Comparison of ENCODE assay signal across 8 mouse cellular contexts in the genomic region with DNA sequence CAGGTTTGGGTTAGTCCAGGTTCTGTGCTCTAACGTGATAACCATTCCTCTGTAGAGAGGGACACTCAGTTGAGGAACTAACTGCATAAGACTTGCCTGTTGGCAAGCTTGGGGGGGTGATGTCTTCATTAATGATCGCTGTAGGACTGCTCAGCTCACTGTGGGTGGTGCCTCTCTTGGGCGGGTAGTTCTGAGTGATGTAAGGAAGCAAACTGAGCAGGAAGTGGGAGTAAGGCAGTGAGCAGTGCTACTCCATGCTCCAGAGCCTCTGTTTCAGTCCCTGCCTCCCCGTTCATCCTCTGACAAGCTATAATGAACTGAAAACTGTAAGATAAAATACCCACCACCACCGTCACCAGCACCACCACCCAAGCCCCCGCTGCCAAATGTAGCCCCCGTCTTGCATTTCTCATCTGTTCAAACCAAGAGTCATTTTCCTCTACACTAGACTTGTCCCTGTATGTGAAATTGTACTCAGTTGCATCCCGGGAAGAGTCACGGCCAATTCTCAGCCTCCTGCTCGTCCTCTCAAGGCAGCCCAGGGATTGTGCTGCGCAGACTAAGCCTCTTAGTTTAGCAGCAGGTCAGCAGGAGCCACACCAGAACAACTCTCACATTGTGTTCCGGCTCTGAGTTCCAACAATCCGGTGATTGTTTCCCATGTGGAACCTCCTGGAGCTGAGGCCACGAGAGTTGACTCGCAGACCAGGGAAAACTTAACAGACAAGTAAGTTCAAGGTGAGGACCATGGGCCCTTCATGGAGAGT. TPM values are rescaled to one million over a fixed set of nuclear protein-coding genes. Genes with fewer than 3 reads are reported as not detected.
A peak's percentile ranks its signal among the peaks of the same experiment; 100 is the strongest.
DNase-seq lines count a peak whose midpoint lies in the region; ATAC-seq lines count a peak whose summit lies in the region.

No protein-coding gene starts in this region.

- H3K4me3 ChIP-seq in kidney, embryonic 16.5 days (ENCODE audit: low read length), result no peak overlapping the region
- no peak overlapping the region for H3K4me3 ChIP-seq in heart, embryonic 10.5 days

- DNase-seq in kidney, adult 18-20 months, result no peak
- no peak for DNase-seq in heart, embryonic 10.5 days (ENCODE audit: low spot score)
- no peak for DNase-seq in thymus, postnatal 36 days
- no peak for DNase-seq in left cerebral cortex, adult 18-20 months (ENCODE audit: low spot score in 2 of 2)
- DNase-seq in lung, adult 18-20 months, result no peak

- no peak overlapping the region for H3K9ac ChIP-seq in kidney, embryonic 16.5 days (replicated peaks; ENCODE audit: low read length)

- no peaks in the 10 kb centered on the region for H3K36me3 ChIP-seq in kidney, embryonic 16.5 days (ENCODE audit: insufficient read depth, low read length)
- H3K36me3 ChIP-seq in heart, embryonic 10.5 days, result no peaks in the 10 kb centered on the region

- H3K27me3 ChIP-seq in kidney, embryonic 16.5 days (ENCODE audit: insufficient read depth, low read length), result no peaks in the 10 kb centered on the region
- no peaks in the 10 kb centered on the region for H3K27me3 ChIP-seq in heart, embryonic 10.5 days (ENCODE audit: insufficient read depth, poor library complexity, severe bottlenecking)

- H3K4me2 ChIP-seq in kidney, embryonic 16.5 days (replicated peaks; ENCODE audit: low read depth, low read length), result no peak overlapping the region

- H3K27ac ChIP-seq in kidney, embryonic 16.5 days (ENCODE audit: low read length), result peak overlapping the region; percentile 44
- H3K27ac ChIP-seq in heart, embryonic 10.5 days, result peak overlapping the region; percentile 59

- 56% methylated on average over 15 of the region's 15 CpGs for WGBS in kidney, embryonic 16.5 days
- 44% methylated on average over 15 of the region's 15 CpGs for WGBS in heart, embryonic 10.5 days

- H3K4me1 ChIP-seq in kidney, embryonic 16.5 days (ENCODE audit: insufficient read depth, low read length), result peaks cover 24% of the 10 kb centered on the region
- peaks cover 30% of the 10 kb centered on the region for H3K4me1 ChIP-seq in heart, embryonic 10.5 days

- H3K9me3 ChIP-seq in kidney, embryonic 16.5 days (ENCODE audit: low read length), result no peaks in the 10 kb centered on the region
- no peaks in the 10 kb centered on the region for H3K9me3 ChIP-seq in heart, embryonic 10.5 days

- peak; percentile 91 for ATAC-seq in kidney, embryonic 16.5 days (ENCODE audit: low FRiP score, low TSS enrichment)
- ATAC-seq in common myeloid progenitor, adult 5-6 weeks (replicated peaks; ENCODE audit: low read depth, poor library complexity, severe bottlenecking), result 0 out of 2 replicates have a peak, but pooled peaks have one; percentile 22
- ATAC-seq in megakaryocyte progenitor cell, adult 5-6 weeks (replicated peaks; ENCODE audit: poor library complexity), result peak; percentile 26; the same call in 1 of the 2 replicates

RNA-seq across cellular contexts. Expression of a gene that starts 46.9 kb away (rescaled TPM):
- polyA plus RNA-seq in kidney, embryonic 16.5 days (2015; fragmentation: Nextera tagmentation; extraction: Ambion mirVana), result 67.5 and 68.1 TPM in 2 replicates
- total RNA-seq in common myeloid progenitor, adult 5-6 weeks (2017), result 10.4 and 16.7 TPM in 2 replicates
- 21.2 and 24.7 TPM in 2 replicates for polyA plus RNA-seq in heart, embryonic 10.5 days (2016; fragmentation: Nextera tagmentation; extraction: Ambion mirVana)
- 20.2 and 20.4 TPM in 2 replicates for total RNA-seq in megakaryocyte progenitor cell, adult 5-6 weeks (2015)
- 33.5 and 35.9 TPM in 2 replicates for total RNA-seq in megakaryocyte progenitor cell, adult 5-6 weeks (2017)
- 10 to 100 TPM; 17.3 to 18.2 TPM for total RNA-seq in left cerebral cortex, adult 18-20 months (2021)

Comparison
In these comparisons a context has a peak if more than half of its experiments do, and no peak if none do; other contexts are left out.
1. ATAC-seq: peak in every context shown above with its lines; median percentile 91 in kidney, embryonic 16.5 days; 26 in megakaryocyte progenitor cell, adult 5-6 weeks; 22 in common myeloid progenitor, adult 5-6 weeks.